Mouse (Mus musculus): ENCODE measurements around the gene Unc93a2.
"Not testable (repeated sequence)": the region's sequence is repeated elsewhere in the genome, so short reads cannot be mapped to it uniquely, and the experiment has no call there.

GRCm38 (mm10) chr17:7326415-7326814, 58.8 kb downstream of the Unc93a2 start:
- TF ChIP-seq CTCF (IDR thresholded peaks at IDR 0.05; ENCODE audit: control insufficient read depth, insufficient read depth, insufficient read length); MAX (IDR thresholded peaks at IDR 0.05): not testable (repeated sequence)

Measured in C2C12 (cell line).